Mouse (Mus musculus): ENCODE results near the gene Rhox4a. TPM values are rescaled to one million over a fixed set of nuclear protein-coding genes. Genes with fewer than 3 reads are reported as not detected.
"Not testable (repeated sequence)": the region's sequence is repeated elsewhere in the genome, so short reads cannot be mapped to it uniquely, and the experiment has no call there.

Gene Rhox4a
- polyA plus RNA-seq (2015; fragmentation: Nextera tagmentation; extraction: Ambion mirVana): not detected in 2 replicates

- not testable (repeated sequence) for H3K4me1 ChIP-seq (replicated peaks; ENCODE audit: control insufficient read depth, insufficient read depth, low read length); H3K4me3 ChIP-seq (replicated peaks; ENCODE audit: low read length); H3K36me3 ChIP-seq (ENCODE audit: control insufficient read depth, insufficient read depth); H3K27me3 ChIP-seq (replicated peaks; ENCODE audit: control insufficient read depth, insufficient read depth, low read length); H3K4me2 ChIP-seq (ENCODE audit: low read length); H3K9ac ChIP-seq (replicated peaks; ENCODE audit: low read depth, low read length); H3K27ac ChIP-seq (ENCODE audit: low read length); ATAC-seq; H3K9me3 ChIP-seq (ENCODE audit: control insufficient read depth, low read length)
- WGBS: 96% methylated on average over 7 of the region's 19 CpGs
Measured at GRCm38 (mm10) chrX:37265038-37265437, at the start of gene Rhox4a. TSS of gene Rhox4a (plus strand) at chrX:37265338.

GRCm38 (mm10) chrX:37222158-37222557, 43.0 kb upstream of the Rhox4a start, which contains the start of gene Rhox1:
TSS of gene Rhox1 (minus strand) at chrX:37222258.
- not testable (repeated sequence) for H3K36me3 ChIP-seq (ENCODE audit: control insufficient read depth, insufficient read depth); H3K4me2 ChIP-seq (ENCODE audit: low read length); H3K27me3 ChIP-seq (replicated peaks; ENCODE audit: control insufficient read depth, insufficient read depth, low read length); H3K27ac ChIP-seq (ENCODE audit: low read length); H3K4me1 ChIP-seq (replicated peaks; ENCODE audit: control insufficient read depth, insufficient read depth, low read length); H3K9ac ChIP-seq (replicated peaks; ENCODE audit: low read depth, low read length); H3K4me3 ChIP-seq (replicated peaks; ENCODE audit: low read length); H3K9me3 ChIP-seq (ENCODE audit: control insufficient read depth, low read length); ATAC-seq
- WGBS: 83% methylated on average over 1 of the region's 1 CpGs

- no CpG with 5 or more reads among the region's 9 CpGs for WGBS
- not testable (repeated sequence) for ATAC-seq
Measured at GRCm38 (mm10) chrX:37244676-37245075, 20.5 kb upstream of the Rhox4a start, which contains the start of gene Rhox2a. TSS of gene Rhox2a (plus strand) at chrX:37244976.

GRCm38 (mm10) chrX:37249619-37250018, 15.5 kb upstream of the Rhox4a start, which contains the start of gene Rhox3a:
TSS of gene Rhox3a (plus strand) at chrX:37249919.
- not testable (repeated sequence) for H3K27ac ChIP-seq (ENCODE audit: low read length); H3K4me3 ChIP-seq (replicated peaks; ENCODE audit: low read length); H3K4me1 ChIP-seq (replicated peaks; ENCODE audit: control insufficient read depth, insufficient read depth, low read length); H3K36me3 ChIP-seq (ENCODE audit: control insufficient read depth, insufficient read depth); ATAC-seq; H3K4me2 ChIP-seq (ENCODE audit: low read length); H3K9ac ChIP-seq (replicated peaks; ENCODE audit: low read depth, low read length); H3K27me3 ChIP-seq (replicated peaks; ENCODE audit: control insufficient read depth, insufficient read depth, low read length); H3K9me3 ChIP-seq (ENCODE audit: control insufficient read depth, low read length)
- WGBS: 100% methylated on average over 1 of the region's 3 CpGs

More at GRCm38 (mm10) chrX:37244676-37245075, 20.5 kb upstream of the Rhox4a start, which contains the start of gene Rhox2a:
- H3K4me3 ChIP-seq (replicated peaks; ENCODE audit: low read length); H3K27me3 ChIP-seq (replicated peaks; ENCODE audit: control insufficient read depth, insufficient read depth, low read length); H3K36me3 ChIP-seq (ENCODE audit: control insufficient read depth, insufficient read depth); H3K4me1 ChIP-seq (replicated peaks; ENCODE audit: control insufficient read depth, insufficient read depth, low read length); H3K27ac ChIP-seq (ENCODE audit: low read length); H3K9me3 ChIP-seq (ENCODE audit: control insufficient read depth, low read length); H3K4me2 ChIP-seq (ENCODE audit: low read length); H3K9ac ChIP-seq (replicated peaks; ENCODE audit: low read depth, low read length): not testable (repeated sequence)

Other genes starting within 250 kb of the Rhox4a start
- not detected in 2 replicates for gene Sowahd, start 216.5 kb upstream of the Rhox4a start, polyA plus RNA-seq (2015; fragmentation: Nextera tagmentation; extraction: Ambion mirVana)
- 261 and 301 TPM in 2 replicates for gene Rpl39, start 179.9 kb upstream of the Rhox4a start, polyA plus RNA-seq (2015; fragmentation: Nextera tagmentation; extraction: Ambion mirVana)
- gene Upf3b, start 155.0 kb upstream of the Rhox4a start, polyA plus RNA-seq (2015; fragmentation: Nextera tagmentation; extraction: Ambion mirVana): 25.1 and 29.7 TPM in 2 replicates
- 17.4 and 21.3 TPM in 2 replicates for gene Nkap, start 138.5 kb upstream of the Rhox4a start, polyA plus RNA-seq (2015; fragmentation: Nextera tagmentation; extraction: Ambion mirVana)
- gene Akap14, start 96.5 kb upstream of the Rhox4a start, polyA plus RNA-seq (2015; fragmentation: Nextera tagmentation; extraction: Ambion mirVana): 0.15 TPM in 1 of 2 replicates, not detected in the other
- gene Ndufa1, start 74.2 kb upstream of the Rhox4a start, polyA plus RNA-seq (2015; fragmentation: Nextera tagmentation; extraction: Ambion mirVana): 384 and 446 TPM in 2 replicates
- gene Rnf113a1, start 74.1 kb upstream of the Rhox4a start, polyA plus RNA-seq (2015; fragmentation: Nextera tagmentation; extraction: Ambion mirVana): 15.7 TPM in 2 replicates
- gene Gm9, start 54.3 kb upstream of the Rhox4a start, polyA plus RNA-seq (2015; fragmentation: Nextera tagmentation; extraction: Ambion mirVana): not detected in 2 replicates
- gene Rhox1, start 43.1 kb upstream of the Rhox4a start, polyA plus RNA-seq (2015; fragmentation: Nextera tagmentation; extraction: Ambion mirVana): not detected in 2 replicates
- not detected in 2 replicates for gene Rhox2a, start 20.4 kb upstream of the Rhox4a start, polyA plus RNA-seq (2015; fragmentation: Nextera tagmentation; extraction: Ambion mirVana)
- gene Rhox3a, start 15.4 kb upstream of the Rhox4a start, polyA plus RNA-seq (2015; fragmentation: Nextera tagmentation; extraction: Ambion mirVana): not detected in 2 replicates
- not detected in 2 replicates for gene Rhox3a2, start 114.7 kb downstream of the Rhox4a start, polyA plus RNA-seq (2015; fragmentation: Nextera tagmentation; extraction: Ambion mirVana)
- not detected in 2 replicates for gene Rhox4a2, start 125.5 kb downstream of the Rhox4a start, polyA plus RNA-seq (2015; fragmentation: Nextera tagmentation; extraction: Ambion mirVana)
- gene Rhox2b, start 146.7 kb downstream of the Rhox4a start, polyA plus RNA-seq (2015; fragmentation: Nextera tagmentation; extraction: Ambion mirVana): not detected in 2 replicates
- not detected in 2 replicates for gene Rhox4b, start 167.2 kb downstream of the Rhox4a start, polyA plus RNA-seq (2015; fragmentation: Nextera tagmentation; extraction: Ambion mirVana)
- gene Rhox2c, start 188.3 kb downstream of the Rhox4a start, polyA plus RNA-seq (2015; fragmentation: Nextera tagmentation; extraction: Ambion mirVana): not detected in 2 replicates
- gene Rhox3c, start 193.2 kb downstream of the Rhox4a start, polyA plus RNA-seq (2015; fragmentation: Nextera tagmentation; extraction: Ambion mirVana): not detected in 2 replicates
- gene Rhox4c, start 215.0 kb downstream of the Rhox4a start, polyA plus RNA-seq (2015; fragmentation: Nextera tagmentation; extraction: Ambion mirVana): not detected in 2 replicates
- not detected in 2 replicates for gene Rhox2d, start 228.1 kb downstream of the Rhox4a start, polyA plus RNA-seq (2015; fragmentation: Nextera tagmentation; extraction: Ambion mirVana)
- gene Rhox4d, start 249.0 kb downstream of the Rhox4a start, polyA plus RNA-seq (2015; fragmentation: Nextera tagmentation; extraction: Ambion mirVana): not detected in 2 replicates

All from forebrain, embryonic 16.5 days (tissue).